Mouse (Mus musculus) inflammation-experienced regulatory T-cells (primary cell): ENCODE data around the gene Cpsf3. TPM values are rescaled to one million over a fixed set of nuclear protein-coding genes. Genes with fewer than 3 reads are reported as not detected.

Source experiments
- polyA plus RNA-seq, 2 experiments: library from polyadenylated mRNA; unstranded; fragments of 100-300 nt; shearing (Covaris generic); gene quantifications; one replicate each; pipeline ENCODE4 v1.2.1; 2017

Cpsf3 gene
- polyA plus RNA-seq = 100 to 1,000 TPM; 130 to 147 TPM

DNA sequence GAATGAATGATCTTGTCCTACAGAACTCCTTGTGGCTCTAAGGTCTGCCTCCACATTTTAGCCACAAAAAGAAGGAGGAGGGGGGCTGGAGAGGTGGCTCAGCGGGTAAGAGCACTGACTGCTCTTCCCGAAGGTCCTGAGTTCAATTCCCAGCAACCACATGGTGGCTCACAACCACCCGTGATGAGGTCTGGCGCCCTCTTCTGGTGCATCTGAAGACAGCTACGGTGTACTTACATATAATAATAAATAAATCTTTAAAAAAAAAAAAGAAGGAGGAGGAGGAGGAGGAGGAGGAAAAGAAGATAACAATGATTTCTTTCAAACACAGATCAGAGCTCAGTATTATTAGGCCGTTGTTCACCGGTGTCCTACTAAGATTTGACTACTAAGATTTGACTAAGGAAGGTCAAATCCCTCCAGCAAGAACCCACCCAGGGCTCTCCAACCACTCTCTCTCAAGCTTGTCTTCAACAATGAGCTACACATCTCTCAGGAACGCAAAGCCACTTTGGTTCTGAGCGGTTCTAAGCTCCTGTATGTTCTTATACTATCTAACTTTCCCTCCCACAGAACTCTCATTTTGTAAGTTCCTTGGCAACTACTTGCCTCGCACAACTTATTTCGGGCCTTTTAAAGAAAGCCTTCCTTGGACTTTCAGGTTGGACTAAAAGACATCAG, at the start of gene Cpsf3:
Gene Cpsf3 (plus strand): TSS at position 631 of the 681 bp plus-strand sequence.

GRCm38 (mm10) chr12:21286243-21286622, 1.0 kb downstream of the Cpsf3 start, which contains the start of gene Itgb1bp1:
TSS of gene Itgb1bp1 (minus strand) at chr12:21286284.

GRCm38 (mm10) chr12:21315923-21316868, 31.0 kb downstream of the Cpsf3 start, which contains the start of gene Iah1:
TSS of gene Iah1 (plus strand) at chr12:21316389.

Other genes with a start within 250 kb of the Cpsf3 start
- gene Itgb1bp1, start 893 bp downstream of the Cpsf3 start, polyA plus RNA-seq = 10 to 100 TPM; 87.6 to 97.0 TPM
- 10 to 100 TPM; 33.9 to 45.0 TPM for gene Iah1, start 31.0 kb downstream of the Cpsf3 start, polyA plus RNA-seq
- gene Adam17, start 88.2 kb downstream of the Cpsf3 start, polyA plus RNA-seq = 10 to 100 TPM; 53.1 to 66.1 TPM
- 100 to 1,000 TPM; 269 to 283 TPM for gene Ywhaq, start 132.2 kb downstream of the Cpsf3 start, polyA plus RNA-seq